8 mouse cellular contexts compared by ENCODE assay signal in the genomic region with DNA sequence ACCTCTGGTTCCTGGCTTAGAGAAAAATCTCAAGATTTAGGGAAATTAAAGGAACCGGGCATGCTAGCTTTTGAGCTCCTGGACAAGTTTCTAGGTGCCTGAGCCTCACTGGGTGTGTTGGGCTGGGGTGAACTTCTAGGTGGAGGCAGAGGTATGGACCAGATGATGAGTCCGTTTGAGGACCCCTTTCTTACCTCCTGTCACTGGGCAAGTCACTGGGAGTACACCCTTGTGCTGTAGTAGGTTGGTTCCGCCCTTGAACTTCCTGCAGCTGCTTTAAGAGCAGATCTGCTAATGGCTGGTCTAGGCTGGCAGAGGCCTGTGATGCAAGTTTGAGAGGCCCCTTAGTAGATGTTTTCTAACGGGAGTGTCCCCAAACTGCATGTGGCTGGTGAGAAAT. TPM values are rescaled to one million over a fixed set of nuclear protein-coding genes. Genes with fewer than 3 reads are reported as not detected.
DNase-seq lines count a peak whose midpoint lies in the region; ATAC-seq and TF ChIP-seq lines count a peak whose summit lies in the region.

No protein-coding gene starts in this region.

- no peak for TF ChIP-seq EP300 in ES-Bruce4 (IDR thresholded peaks at IDR 0.05; ENCODE audit: insufficient read depth, low read depth, low read length)

- no peak overlapping the region for H3K27ac ChIP-seq in ES-Bruce4 (ENCODE audit: insufficient read depth, low read length)
- H3K27ac ChIP-seq in heart, embryonic 12.5 days (ENCODE audit: poor library complexity, severe bottlenecking): no peak overlapping the region
- H3K27ac ChIP-seq in kidney, embryonic 16.5 days (ENCODE audit: low read length): peak overlapping the region; percentile 40

- no peaks in the 10 kb centered on the region for H3K36me3 ChIP-seq in ES-Bruce4 (ENCODE audit: control insufficient read depth, insufficient read depth, low read length, poor library complexity, severe bottlenecking)
- H3K36me3 ChIP-seq in heart, embryonic 12.5 days: no peaks in the 10 kb centered on the region
- H3K36me3 ChIP-seq in kidney, embryonic 16.5 days (ENCODE audit: insufficient read depth, low read length): no peaks in the 10 kb centered on the region

- no peak for TF ChIP-seq POLR2A in ES-Bruce4 (IDR thresholded peaks at IDR 0.05; ENCODE audit: insufficient read depth, low read length)

- H3K4me3 ChIP-seq in ES-Bruce4 (ENCODE audit: low read depth, low read length): peak overlapping the region; percentile 67
- peak overlapping the region; percentile 66 for H3K4me3 ChIP-seq in heart, embryonic 12.5 days
- H3K4me3 ChIP-seq in kidney, embryonic 16.5 days (ENCODE audit: low read length): peak overlapping the region; percentile 60

- DNase-seq in brain, adult 2 months (ENCODE audit: low read depth, low spot score): peak; percentile 60
- peak; percentile 62 for DNase-seq in lung, postnatal 25 days (ENCODE audit: low spot score)
- DNase-seq in spleen, postnatal 14 days (ENCODE audit: low spot score in 2 of 2): peak; percentile 37 to 54
- no peak for DNase-seq in gastrocnemius, postnatal 36 days
- no peak for DNase-seq in gastrocnemius, adult 8-10 months (ENCODE audit: low spot score in 2 of 2)

- no peaks in the 10 kb centered on the region for H3K27me3 ChIP-seq in ES-Bruce4 (ENCODE audit: control insufficient read depth, insufficient read depth, low read length, poor library complexity, severe bottlenecking)
- H3K27me3 ChIP-seq in heart, embryonic 12.5 days (replicated peaks): no peaks in the 10 kb centered on the region
- no peaks in the 10 kb centered on the region for H3K27me3 ChIP-seq in kidney, embryonic 16.5 days (ENCODE audit: insufficient read depth, low read length)

- no peak for ATAC-seq in heart, embryonic 12.5 days (ENCODE audit: insufficient number of reproducible peaks, low FRiP score)
- ATAC-seq in kidney, embryonic 16.5 days (ENCODE audit: low FRiP score, low TSS enrichment): no peak

- intact Hi-C loops in gastrocnemius, postnatal 36 days (cut with DNase I): no loop called here

- peak overlapping the region; percentile 79 for H3K9ac ChIP-seq in ES-Bruce4 (ENCODE audit: low read depth, poor library complexity, severe bottlenecking)
- peak overlapping the region; percentile 85 for H3K9ac ChIP-seq in heart, embryonic 12.5 days
- peak overlapping the region; percentile 82 for H3K9ac ChIP-seq in kidney, embryonic 16.5 days (replicated peaks; ENCODE audit: low read length)

- H3K4me2 ChIP-seq in heart, embryonic 12.5 days: peak overlapping the region; percentile 96
- H3K4me2 ChIP-seq in kidney, embryonic 16.5 days (replicated peaks; ENCODE audit: low read depth, low read length): peak overlapping the region; percentile 97

- WGBS in heart, embryonic 12.5 days: 34% methylated on average over 4 of the region's 4 CpGs
- WGBS in kidney, embryonic 16.5 days: 38% methylated on average over 4 of the region's 4 CpGs

- H3K9me3 ChIP-seq in ES-Bruce4 (replicated peaks; ENCODE audit: control insufficient read depth, insufficient read depth, low read length, poor library complexity, severe bottlenecking): no peaks in the 10 kb centered on the region
- H3K9me3 ChIP-seq in heart, embryonic 12.5 days (replicated peaks): no peaks in the 10 kb centered on the region
- H3K9me3 ChIP-seq in kidney, embryonic 16.5 days (ENCODE audit: low read length): no peaks in the 10 kb centered on the region

- TF ChIP-seq CTCF in ES-Bruce4 (IDR thresholded peaks at IDR 0.05; ENCODE audit: low read depth, low read length): no peak

- no peaks in the 10 kb centered on the region for H3K4me1 ChIP-seq in ES-Bruce4 (ENCODE audit: control insufficient read depth, insufficient read depth, low read length)
- peaks cover 45% of the 10 kb centered on the region for H3K4me1 ChIP-seq in heart, embryonic 12.5 days (replicated peaks)
- H3K4me1 ChIP-seq in kidney, embryonic 16.5 days (ENCODE audit: insufficient read depth, low read length): peaks cover 24% of the 10 kb centered on the region

RNA-seq across cellular contexts. Expression of a gene that starts 1.1 kb away (rescaled TPM):
- polyA plus RNA-seq in ES-Bruce4 (2011; ENCODE audit: insufficient read depth, insufficient read length, low read depth, missing spikeins): 2.4 and 3.1 TPM in 2 replicates
- polyA plus RNA-seq in heart, embryonic 12.5 days (2016; fragmentation: Nextera tagmentation; extraction: Ambion mirVana): 8.2 and 9.4 TPM in 2 replicates
- polyA plus RNA-seq in kidney, embryonic 16.5 days (2015; fragmentation: Nextera tagmentation; extraction: Ambion mirVana): 8.8 and 10.1 TPM in 2 replicates
- total RNA-seq in gastrocnemius, postnatal 36 days (2021): 1 to 10 TPM; 6.0 to 9.8 TPM
- 10 to 100 TPM in 2 of 4 experiments, 1 to 10 TPM in 2; 7.4 to 11.7 (median 9.5) TPM for total RNA-seq in gastrocnemius, adult 8-10 months (2022)

Comparison
In these comparisons a context has a peak if more than half of its experiments do, and no peak if none do; other contexts are left out.
1. DNase-seq: peak in brain, adult 2 months (single experiment), lung, postnatal 25 days (single experiment) and spleen, postnatal 14 days (2 of 2); none in gastrocnemius, postnatal 36 days (0 of 2) and gastrocnemius, adult 8-10 months (0 of 2).
2. Peak in every context shown above with its lines, with median percentiles within 50 percentile points of each other: H3K4me3 ChIP-seq and H3K9ac ChIP-seq.